Mouse (Mus musculus) brain, embryonic 18.5 days (tissue): ENCODE results near the gene Scaf4.
"Not testable (repeated sequence)": the region's sequence is repeated elsewhere in the genome, so short reads cannot be mapped to it uniquely, and the experiment has no call there.

ENCODE experiments used
- DNase-seq: peaks from one replicate; pipeline ENCODE4 v3.0.0-alpha.2; 2012; ENCODE audit warnings: low read depth, low spot score

Gene Scaf4

GRCm38 (mm10) chr16:90291675-90292074 is 7.4 kb upstream of the Scaf4 start:
- no peak for DNase-seq

- no peak for DNase-seq
Measured at GRCm38 (mm10) chr16:90290962-90291361, 6.7 kb upstream of the Scaf4 start.

GRCm38 (mm10) chr16:90284916-90285315 is 613 bp upstream of the Scaf4 start:
- no peak for DNase-seq

- no peak for DNase-seq
Measured at GRCm38 (mm10) chr16:90283266-90283904, 918 bp downstream of the Scaf4 start.

- DNase-seq: no peak
Measured at GRCm38 (mm10) chr16:90282620-90283265, 1.6 kb downstream of the Scaf4 start.

GRCm38 (mm10) chr16:90281406-90281805 is 2.9 kb downstream of the Scaf4 start:
- no peak for DNase-seq

GRCm38 (mm10) chr16:90280989-90281388 is 3.3 kb downstream of the Scaf4 start:
- DNase-seq: no peak

GRCm38 (mm10) chr16:90280515-90280914 is 3.8 kb downstream of the Scaf4 start:
- DNase-seq: no peak

GRCm38 (mm10) chr16:90279058-90279457 is 5.2 kb downstream of the Scaf4 start:
- no peak for DNase-seq

- no peak for DNase-seq
Measured at GRCm38 (mm10) chr16:90275521-90275920, 8.8 kb downstream of the Scaf4 start.

GRCm38 (mm10) chr16:90266581-90266980 is 17.7 kb downstream of the Scaf4 start:
- no peak for DNase-seq

GRCm38 (mm10) chr16:90265106-90265505 is 19.2 kb downstream of the Scaf4 start:
- no peak for DNase-seq

- no peak for DNase-seq
Measured at GRCm38 (mm10) chr16:90264021-90264420, 20.3 kb downstream of the Scaf4 start.

- no peak for DNase-seq
Measured at GRCm38 (mm10) chr16:90261791-90262190, 22.5 kb downstream of the Scaf4 start.

- no peak for DNase-seq
Measured at GRCm38 (mm10) chr16:90260097-90260496, 24.2 kb downstream of the Scaf4 start.

GRCm38 (mm10) chr16:90259623-90260022 is 24.7 kb downstream of the Scaf4 start:
- DNase-seq: no peak

- DNase-seq: no peak
Measured at GRCm38 (mm10) chr16:90258950-90259349, 25.4 kb downstream of the Scaf4 start.

GRCm38 (mm10) chr16:90252521-90252920 is 31.8 kb downstream of the Scaf4 start:
- DNase-seq: no peak

- DNase-seq: not testable (repeated sequence)
Measured at GRCm38 (mm10) chr16:90251256-90251655, 33.0 kb downstream of the Scaf4 start.

GRCm38 (mm10) chr16:90250099-90250498 is 34.2 kb downstream of the Scaf4 start:
- DNase-seq: no peak

- no peak for DNase-seq
Measured at GRCm38 (mm10) chr16:90242426-90243304, 41.6 kb downstream of the Scaf4 start.

- DNase-seq: no peak
Measured at GRCm38 (mm10) chr16:90241875-90242274, 42.4 kb downstream of the Scaf4 start.
